Comparison of ENCODE assay signal across 1 mouse cellular context in the genomic region with DNA sequence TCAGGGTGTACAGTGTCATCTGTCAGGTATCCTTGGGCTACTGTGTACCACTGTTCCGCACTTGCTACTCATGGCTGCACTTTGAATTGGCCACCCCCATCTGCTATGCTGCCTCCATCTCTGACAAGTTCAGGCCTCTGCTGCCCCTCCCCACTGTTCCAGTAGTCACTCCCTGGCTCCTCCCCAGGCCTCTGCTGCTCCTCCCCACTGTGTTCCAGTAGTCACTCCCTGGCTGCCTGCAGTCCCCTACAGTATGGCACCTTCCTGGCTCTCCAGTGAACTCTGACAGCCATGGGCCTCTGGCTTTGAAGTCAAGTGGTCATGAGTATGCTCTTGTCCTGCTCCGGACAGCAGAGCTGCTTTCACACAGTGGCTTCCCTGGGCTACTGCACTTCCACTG.
TF ChIP-seq lines count a peak whose summit lies in the region.

No protein-coding gene starts in this region.

TF ChIP-seq in MEL, 35 proteins besides CTCF, POLR2A, EP300 and RAD21:
- TF ChIP-seq MAFK (IDR thresholded peaks at IDR 0.05; ENCODE audit: borderline replicate concordance, low read depth, low read length): no peak
- no peak for TF ChIP-seq POLR2AphosphoS2 (IDR thresholded peaks at IDR 0.05; ENCODE audit: low read length)
